Mouse (Mus musculus) limb, embryonic 15.5 days (tissue): Measurements from ENCODE around the gene Obscn. TPM values are rescaled to one million over a fixed set of nuclear protein-coding genes. Genes with fewer than 3 reads are reported as not detected.
A peak's percentile ranks its signal among the peaks of the same experiment; 100 is the strongest.

ENCODE experiments used
- ATAC-seq: fragments of 200-750 bp; cut with Nextera tagmentation; 2 replicates; pipeline ENCODE4 v1.8.0; 2017; ENCODE audit warnings: low read depth, moderate TSS enrichment; ENCODE audit not compliant: insufficient number of reproducible peaks, low FRiP score, low TSS enrichment
- H3K27ac ChIP-seq: fragments of 300-500 bp; sonication (generic); 2 replicates; pipeline ENCODE4 v1.5.1; 2015; ENCODE audit warnings: moderate library complexity, mild to moderate bottlenecking, inconsistent platforms
- H3K27me3 ChIP-seq: fragments of 300-500 bp; sonication (generic); 2 replicates; pipeline ENCODE4 v1.6.1; 2015; ENCODE audit warnings: inconsistent platforms
- H3K36me3 ChIP-seq: fragments of 300-500 bp; sonication (generic); 2 replicates; pipeline ENCODE4 v1.6.1; 2015; ENCODE audit warnings: inconsistent platforms
- H3K4me1 ChIP-seq: fragments of 300-500 bp; sonication (generic); 2 replicates; pipeline ENCODE4 v1.6.1; 2015; ENCODE audit warnings: inconsistent platforms
- H3K4me2 ChIP-seq: fragments of 300-500 bp; sonication (generic); 2 replicates; pipeline ENCODE4 v1.6.1; 2015; ENCODE audit warnings: mild to moderate bottlenecking, inconsistent platforms
- H3K4me3 ChIP-seq: fragments of 300-500 bp; sonication (generic); 2 replicates; pipeline ENCODE4 v1.5.1; 2015; ENCODE audit warnings: mild to moderate bottlenecking, inconsistent platforms
- H3K9ac ChIP-seq: fragments of 300-500 bp; sonication (generic); 2 replicates; pipeline ENCODE4 v1.6.1; 2015; ENCODE audit warnings: inconsistent platforms
- H3K9me3 ChIP-seq: fragments of 300-500 bp; sonication (generic); 2 replicates; pipeline ENCODE4 v1.6.1; 2016; ENCODE audit warnings: inconsistent platforms
- WGBS: fragments of 180-500 bp; shearing (Covaris S2); methylation state at CpG from one replicate; pipeline ENCODE4 v1.1.7; 2015; 5-methylcytosine and 5-hydroxymethylcytosine counted together
- polyA plus RNA-seq: library from polyadenylated mRNA; unstranded; fragments of >200 nt; fragmentation: Nextera tagmentation; extraction: Ambion mirVana; gene quantifications from 2 replicates; pipeline ENCODE4 v1.2.1, GENCODE M21; 2015

Gene Obscn
- polyA plus RNA-seq, 1 experiment from 2014 or later = 2.2 TPM

GRCm38 (mm10) chr11:58965001-58965760, 171.0 kb downstream of the Obscn start:
- Histone ChIP-seq H3K27me3 (peaks cover 36% of the 10 kb centered on the region), H3K4me2 (no peak overlapping the region), H3K9me3 (no peaks in the 10 kb centered on the region), H3K4me3 (no peak overlapping the region), H3K36me3 (peaks cover 13% of the 10 kb centered on the region), H3K4me1 (peaks cover 1% of the 10 kb centered on the region; the same call in 1 of the 2 replicates), H3K9ac (no peak overlapping the region), H3K27ac (no peak overlapping the region)
- no peak for ATAC-seq
- 47% methylated on average over 12 of the region's 12 CpGs for WGBS

GRCm38 (mm10) chr11:58964216-58964615, 172.0 kb downstream of the Obscn start:
- Histone ChIP-seq H3K4me1 (peaks cover 10% of the 10 kb centered on the region), H3K36me3 (peaks cover 6% of the 10 kb centered on the region), H3K4me3 (no peak overlapping the region), H3K27ac (no peak overlapping the region), H3K4me2 (no peak overlapping the region), H3K27me3 (peaks cover 36% of the 10 kb centered on the region), H3K9me3 (no peaks in the 10 kb centered on the region), H3K9ac (no peak overlapping the region)
- 82% methylated on average over 7 of the region's 7 CpGs for WGBS
- ATAC-seq = no peak

GRCm38 (mm10) chr11:58963543-58963942, 172.7 kb downstream of the Obscn start:
- H3K9me3 ChIP-seq = no peaks in the 10 kb centered on the region
- H3K9ac ChIP-seq = no peak overlapping the region
- no peak overlapping the region for H3K27ac ChIP-seq
- no peak overlapping the region for H3K4me2 ChIP-seq
- H3K27me3 ChIP-seq = peaks cover 36% of the 10 kb centered on the region
- peaks cover 10% of the 10 kb centered on the region for H3K4me1 ChIP-seq
- H3K4me3 ChIP-seq = no peak overlapping the region
- H3K36me3 ChIP-seq = peaks cover 6% of the 10 kb centered on the region
- ATAC-seq = no peak
- 36% methylated on average over 17 of the region's 17 CpGs for WGBS

- no peak for ATAC-seq
- 56% methylated on average over 50 of the region's 50 CpGs for WGBS
- Histone ChIP-seq H3K27me3 (peaks cover 36% of the 10 kb centered on the region), H3K36me3 (peaks cover 10% of the 10 kb centered on the region), H3K4me1 (peaks cover 21% of the 10 kb centered on the region), H3K27ac (no peak overlapping the region), H3K4me2 (no peak overlapping the region), H3K4me3 (no peak overlapping the region), H3K9me3 (no peaks in the 10 kb centered on the region), H3K9ac (no peak overlapping the region)
Observed at GRCm38 (mm10) chr11:58961364-58962177, 174.6 kb downstream of the Obscn start.

- H3K27ac ChIP-seq = 0 out of 2 replicates have a peak overlapping the region, but pooled peaks have one; percentile 27
- H3K4me2 ChIP-seq = peak overlapping the region; percentile 89
- H3K4me3 ChIP-seq = peak overlapping the region; percentile 49
- peak overlapping the region; percentile 26; the same call in 1 of the 2 replicates for H3K9ac ChIP-seq
- peaks cover 26% of the 10 kb centered on the region for H3K4me1 ChIP-seq
- 4% methylated on average over 40 of the region's 40 CpGs for WGBS
- peaks cover 36% of the 10 kb centered on the region for H3K27me3 ChIP-seq
- no peaks in the 10 kb centered on the region for H3K9me3 ChIP-seq
- peaks cover 10% of the 10 kb centered on the region for H3K36me3 ChIP-seq
- ATAC-seq = peak; percentile 62
Observed at GRCm38 (mm10) chr11:58959921-58960465, 176.2 kb downstream of the Obscn start.

- WGBS = 36% methylated on average over 15 of the region's 15 CpGs
- H3K36me3 ChIP-seq = peaks cover 10% of the 10 kb centered on the region
- peak overlapping the region; percentile 49 for H3K4me3 ChIP-seq
- ATAC-seq = no peak
- H3K9ac ChIP-seq = peak overlapping the region; percentile 26; the same call in 1 of the 2 replicates
- H3K27me3 ChIP-seq = peaks cover 30% of the 10 kb centered on the region
- no peak overlapping the region for H3K27ac ChIP-seq
- peaks cover 26% of the 10 kb centered on the region for H3K4me1 ChIP-seq
- H3K9me3 ChIP-seq = no peaks in the 10 kb centered on the region
- H3K4me2 ChIP-seq = peak overlapping the region; percentile 89
Observed at GRCm38 (mm10) chr11:58959186-58959825, 176.9 kb downstream of the Obscn start.

- Histone ChIP-seq H3K9me3 (no peaks in the 10 kb centered on the region), H3K9ac (no peak overlapping the region), H3K4me3 (no peak overlapping the region), H3K27me3 (peaks cover 23% of the 10 kb centered on the region), H3K27ac (no peak overlapping the region), H3K4me1 (peaks cover 30% of the 10 kb centered on the region), H3K4me2 (no peak overlapping the region), H3K36me3 (peaks cover 10% of the 10 kb centered on the region)
- ATAC-seq = no peak
- 88% methylated on average over 6 of the region's 6 CpGs for WGBS
Observed at GRCm38 (mm10) chr11:58958536-58958935, 177.7 kb downstream of the Obscn start.

- 91% methylated on average over 5 of the region's 5 CpGs for WGBS
- Histone ChIP-seq H3K4me2 (peak overlapping the region; percentile 54; the same call in 1 of the 2 replicates), H3K9ac (no peak overlapping the region)
Observed at GRCm38 (mm10) chr11:58957226-58957914, 178.8 kb downstream of the Obscn start.

GRCm38 (mm10) chr11:58955868-58956257, 180.3 kb downstream of the Obscn start:
- Histone ChIP-seq H3K4me1 (peaks cover 35% of the 10 kb centered on the region), H3K9ac (peak overlapping the region; percentile 81), H3K36me3 (peaks cover 10% of the 10 kb centered on the region), H3K27ac (peak overlapping the region; percentile 98), H3K9me3 (no peaks in the 10 kb centered on the region), H3K4me3 (peak overlapping the region; percentile 74), H3K27me3 (0 out of 2 replicates have a peak, but pooled peaks cover 4% of the 10 kb centered on the region), H3K4me2 (peak overlapping the region; percentile 54)
- no peak for ATAC-seq
- 12% methylated on average over 8 of the region's 8 CpGs for WGBS

More at GRCm38 (mm10) chr11:58957226-58957914, 178.8 kb downstream of the Obscn start:
- Histone ChIP-seq H3K36me3 (peaks cover 10% of the 10 kb centered on the region), H3K27ac (no peak overlapping the region), H3K4me1 (peaks cover 35% of the 10 kb centered on the region), H3K27me3 (peaks cover 14% of the 10 kb centered on the region), H3K9me3 (no peaks in the 10 kb centered on the region), H3K4me3 (0 out of 2 replicates have a peak overlapping the region, but pooled peaks have one; percentile 3)
- ATAC-seq = no peak

- Histone ChIP-seq H3K4me2 (peak overlapping the region; percentile 54), H3K36me3 (peaks cover 10% of the 10 kb centered on the region), H3K9ac (peak overlapping the region; percentile 81), H3K4me1 (peaks cover 35% of the 10 kb centered on the region), H3K27ac (peak overlapping the region; percentile 98), H3K27me3 (0 out of 2 replicates have a peak, but pooled peaks cover 7% of the 10 kb centered on the region), H3K9me3 (no peaks in the 10 kb centered on the region), H3K4me3 (peak overlapping the region; percentile 74)
- no peak for ATAC-seq
- 1% methylated on average over 20 of the region's 20 CpGs for WGBS
Observed at GRCm38 (mm10) chr11:58955143-58955867, 180.9 kb downstream of the Obscn start.
